Mouse (Mus musculus) T-helper 17 cell (primary cell): Measurements from ENCODE around the gene Cebpb.

Experiments used
- in situ Hi-C, 2 experiments: fragments of 300-600 bp; cut with MboI, MseI; formaldehyde crosslinking; loops; 1 replicate in 1 of 2; 2 replicates in 1 of 2; pipeline ENCODE4 v1.15.1; 2025; ENCODE audit warnings: high pct_unique_total_duplicates in 2 of 2

Gene Cebpb

GRCm38 (mm10) chr2:167721159-167721882, 32.6 kb downstream of the Cebpb start:
- in situ Hi-C loops = loop anchor here in 1 of 2 experiments (10.0 kb wide), 1 partner anchor 627 kb away; no protein-coding TSS in a partner anchor

GRCm38 (mm10) chr2:167722538-167722937, 33.8 kb downstream of the Cebpb start:
- in situ Hi-C loops = loop anchor here in 1 of 2 experiments (10.0 kb wide), 1 partner anchor 628 kb away; no protein-coding TSS in a partner anchor

- in situ Hi-C loops = loop anchor here in 1 of 2 experiments (10.0 kb wide), 1 partner anchor 629 kb away; no protein-coding TSS in a partner anchor
Measured at GRCm38 (mm10) chr2:167723589-167724206, 35.0 kb downstream of the Cebpb start.

- in situ Hi-C loops = loop anchor here in 1 of 2 experiments (10.0 kb wide), 1 partner anchor 631 kb away; no protein-coding TSS in a partner anchor
Measured at GRCm38 (mm10) chr2:167725879-167726278, 37.2 kb downstream of the Cebpb start.

GRCm38 (mm10) chr2:167727161-167727560, 38.4 kb downstream of the Cebpb start:
- in situ Hi-C loops = loop anchor here in 1 of 2 experiments (10.0 kb wide), 1 partner anchor 632 kb away; no protein-coding TSS in a partner anchor

GRCm38 (mm10) chr2:167730036-167730435, 41.3 kb downstream of the Cebpb start:
- in situ Hi-C loops = no loop called here

- in situ Hi-C loops = no loop called here
Measured at GRCm38 (mm10) chr2:167731149-167731548, 42.4 kb downstream of the Cebpb start.

GRCm38 (mm10) chr2:167734861-167735260, 46.1 kb downstream of the Cebpb start:
- in situ Hi-C loops = no loop called here

- in situ Hi-C loops = no loop called here
Measured at GRCm38 (mm10) chr2:167739030-167739429, 50.3 kb downstream of the Cebpb start.
